Mouse (Mus musculus): ENCODE data around the gene Tns1. TPM values are rescaled to one million over a fixed set of nuclear protein-coding genes. Genes with fewer than 3 reads are reported as not detected.

The Tns1 gene
- polyA plus RNA-seq, 1 experiment from 2014 or later, result 65.4 TPM

DNA sequence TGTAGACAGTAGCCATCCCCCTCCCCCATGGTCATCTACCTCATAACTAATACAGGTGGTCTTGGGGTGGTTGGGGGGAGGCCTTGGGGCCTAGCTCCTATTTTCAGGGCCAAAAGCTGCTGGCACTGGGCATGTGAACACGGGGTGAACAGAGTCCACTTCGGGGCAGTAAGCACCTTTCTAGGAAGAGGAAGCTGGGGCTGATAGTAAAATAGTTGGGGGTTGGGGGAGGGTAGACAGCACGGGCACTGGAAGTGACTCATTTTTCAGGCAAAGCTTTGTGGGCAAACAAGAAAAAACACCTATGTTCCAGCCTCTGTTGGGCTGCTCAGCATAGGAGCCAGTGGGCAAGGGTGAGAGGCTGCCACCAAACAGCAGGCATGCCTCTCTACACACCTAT, 187.7 kb downstream of the Tns1 start:
- no peak for DNase-seq (ENCODE audit: low spot score)
- ATAC-seq (replicated peaks; ENCODE audit: low FRiP score, low read depth), result no peak
- Histone ChIP-seq H3K27ac (peak overlapping the region; percentile 55; the same call in 1 of the 2 replicates), H3K9ac (ENCODE audit: low read depth, low read length) (no peak overlapping the region), H3K36me3 (ENCODE audit: insufficient read depth, low read length) (peaks cover 25% of the 10 kb centered on the region; the same call in 1 of the 2 replicates), H3K4me1 (replicated peaks; ENCODE audit: insufficient read depth, low read length) (peaks cover 15% of the 10 kb centered on the region), H3K4me2 (ENCODE audit: low read length) (no peak overlapping the region), H3K9me3 (replicated peaks; ENCODE audit: low read length) (no peaks in the 10 kb centered on the region), H3K27me3 (ENCODE audit: insufficient read depth, low read length) (no peaks in the 10 kb centered on the region), H3K4me3 (replicated peaks; ENCODE audit: low read depth, low read length) (no peak overlapping the region)
- no peak for TF ChIP-seq CTCF (IDR thresholded peaks at IDR 0.05; ENCODE audit: low read depth)
- WGBS, result 59% methylated on average over 3 of the region's 3 CpGs

DNA sequence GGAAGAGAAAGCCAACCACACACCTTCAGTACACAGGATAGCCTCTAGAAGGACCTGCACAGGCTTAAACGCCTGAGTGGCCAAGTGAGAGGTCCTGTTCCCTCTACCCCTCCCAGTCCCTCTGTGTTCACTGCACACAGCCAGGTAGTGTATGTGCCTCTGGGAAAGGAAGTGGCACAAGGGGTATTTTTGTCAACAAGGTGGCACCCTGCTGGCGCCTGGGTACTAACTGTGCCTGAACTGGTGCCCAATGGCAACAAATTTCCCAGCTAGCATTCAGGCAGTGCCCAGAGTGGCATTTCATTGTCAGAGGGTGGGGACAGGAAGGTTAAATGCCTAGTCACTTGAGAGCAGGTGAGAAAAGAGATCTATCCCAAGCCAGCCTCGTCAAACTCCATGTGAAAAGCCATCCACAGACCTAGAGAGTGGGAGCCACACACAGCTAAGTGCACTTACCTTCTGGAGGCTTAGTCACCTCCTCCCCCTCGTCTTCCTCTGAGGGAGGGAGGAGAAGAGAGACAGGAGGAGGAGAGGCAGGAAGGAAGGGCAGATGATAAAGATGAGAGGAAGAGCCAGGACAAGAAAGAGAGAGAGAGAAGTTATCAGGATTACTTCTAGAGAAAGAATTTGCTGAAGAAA, 188.7 kb downstream of the Tns1 start:
- ATAC-seq (replicated peaks; ENCODE audit: low FRiP score, low read depth), result no peak
- H3K27ac ChIP-seq, result peak overlapping the region; percentile 55
- no peak overlapping the region for H3K4me2 ChIP-seq (ENCODE audit: low read length)
- H3K9ac ChIP-seq (ENCODE audit: low read depth, low read length), result no peak overlapping the region
- DNase-seq (ENCODE audit: low spot score), result no peak
- H3K36me3 ChIP-seq (ENCODE audit: insufficient read depth, low read length), result peaks cover 25% of the 10 kb centered on the region; the same call in 1 of the 2 replicates
- peaks cover 25% of the 10 kb centered on the region for H3K4me1 ChIP-seq (replicated peaks; ENCODE audit: insufficient read depth, low read length)
- no peaks in the 10 kb centered on the region for H3K9me3 ChIP-seq (replicated peaks; ENCODE audit: low read length)
- 54% methylated on average over 4 of the region's 4 CpGs for WGBS
- no peak for TF ChIP-seq CTCF (IDR thresholded peaks at IDR 0.05; ENCODE audit: low read depth)
- H3K27me3 ChIP-seq (ENCODE audit: insufficient read depth, low read length), result no peaks in the 10 kb centered on the region
- no peak overlapping the region for H3K4me3 ChIP-seq (replicated peaks; ENCODE audit: low read depth, low read length)

DNA sequence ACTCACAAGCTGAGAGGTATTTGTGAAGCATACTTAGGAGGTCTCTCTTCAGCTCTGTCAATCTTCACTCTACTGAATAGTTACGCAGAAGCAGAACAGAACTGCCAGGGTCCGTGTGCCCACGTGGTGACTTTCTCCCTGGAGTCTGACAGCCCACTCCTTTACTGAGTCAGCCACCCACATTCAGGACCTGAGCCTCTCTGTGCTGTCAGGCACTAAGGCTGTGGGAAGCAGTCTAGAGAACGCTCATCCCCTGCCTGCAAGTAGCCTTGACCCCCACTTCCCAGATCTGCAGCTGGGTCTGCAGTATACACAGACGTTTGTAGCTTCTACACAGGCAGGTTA, 191.1 kb downstream of the Tns1 start:
- Histone ChIP-seq H3K9ac (ENCODE audit: low read depth, low read length) (no peak overlapping the region), H3K4me3 (replicated peaks; ENCODE audit: low read depth, low read length) (no peak overlapping the region), H3K36me3 (ENCODE audit: insufficient read depth, low read length) (peaks cover 17% of the 10 kb centered on the region; the same call in 1 of the 2 replicates), H3K4me2 (ENCODE audit: low read length) (no peak overlapping the region), H3K4me1 (replicated peaks; ENCODE audit: insufficient read depth, low read length) (peaks cover 46% of the 10 kb centered on the region), H3K9me3 (replicated peaks; ENCODE audit: low read length) (no peaks in the 10 kb centered on the region), H3K27ac (peak overlapping the region; percentile 88), H3K27me3 (ENCODE audit: insufficient read depth, low read length) (no peaks in the 10 kb centered on the region)
- WGBS, result 70% methylated on average over 5 of the region's 5 CpGs
- DNase-seq (ENCODE audit: low spot score) (no peak), ATAC-seq (replicated peaks; ENCODE audit: low FRiP score, low read depth) (no peak)
- no peak for TF ChIP-seq CTCF (IDR thresholded peaks at IDR 0.05; ENCODE audit: low read depth)

DNA sequence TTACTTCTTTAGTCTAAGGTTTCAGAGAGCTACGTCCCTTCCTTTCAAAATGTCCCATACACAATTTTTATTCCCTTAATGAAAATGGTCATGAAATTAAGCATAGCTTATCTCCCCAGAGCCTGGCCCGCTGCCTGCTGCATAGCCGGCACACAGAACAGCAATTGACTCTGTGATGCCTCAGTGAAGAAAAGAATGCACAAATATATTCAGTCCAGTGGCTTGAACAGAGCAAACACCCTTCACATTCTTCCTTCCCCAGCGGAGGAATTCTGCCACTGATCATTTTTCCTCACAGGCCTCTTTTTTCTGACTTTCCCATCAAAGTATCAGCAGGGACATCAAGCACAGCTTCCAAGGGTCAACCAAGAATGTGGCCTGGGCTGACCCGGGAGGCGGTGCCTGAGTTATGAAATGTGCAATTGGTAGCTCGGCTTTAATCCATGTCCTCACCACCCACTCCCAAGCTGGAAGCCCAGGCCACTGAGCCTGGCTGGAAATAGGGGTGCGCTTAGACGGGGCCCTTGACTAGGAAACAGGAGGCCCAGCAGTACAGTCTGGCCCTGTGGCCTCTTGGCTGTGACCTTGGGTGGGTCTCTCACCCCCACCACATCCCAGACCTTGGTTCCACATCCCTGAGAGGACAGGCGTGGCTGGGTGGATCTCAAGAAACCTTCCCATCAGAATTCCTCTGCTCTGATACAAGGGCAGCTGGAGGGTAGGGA, 191.7 kb downstream of the Tns1 start:
- Histone ChIP-seq H3K27me3 (ENCODE audit: insufficient read depth, low read length) (no peaks in the 10 kb centered on the region), H3K4me3 (replicated peaks; ENCODE audit: low read depth, low read length) (no peak overlapping the region), H3K9me3 (replicated peaks; ENCODE audit: low read length) (no peaks in the 10 kb centered on the region), H3K4me1 (replicated peaks; ENCODE audit: insufficient read depth, low read length) (peaks cover 46% of the 10 kb centered on the region), H3K9ac (ENCODE audit: low read depth, low read length) (no peak overlapping the region), H3K4me2 (ENCODE audit: low read length) (no peak overlapping the region), H3K36me3 (ENCODE audit: insufficient read depth, low read length) (peaks cover 17% of the 10 kb centered on the region; the same call in 1 of the 2 replicates), H3K27ac (peak overlapping the region; percentile 88)
- TF ChIP-seq CTCF (IDR thresholded peaks at IDR 0.05; ENCODE audit: low read depth), result no peak
- DNase-seq (ENCODE audit: low spot score), result peak; percentile 57
- ATAC-seq (replicated peaks; ENCODE audit: low FRiP score, low read depth), result no peak
- WGBS, result 56% methylated on average over 10 of the region's 10 CpGs

DNA sequence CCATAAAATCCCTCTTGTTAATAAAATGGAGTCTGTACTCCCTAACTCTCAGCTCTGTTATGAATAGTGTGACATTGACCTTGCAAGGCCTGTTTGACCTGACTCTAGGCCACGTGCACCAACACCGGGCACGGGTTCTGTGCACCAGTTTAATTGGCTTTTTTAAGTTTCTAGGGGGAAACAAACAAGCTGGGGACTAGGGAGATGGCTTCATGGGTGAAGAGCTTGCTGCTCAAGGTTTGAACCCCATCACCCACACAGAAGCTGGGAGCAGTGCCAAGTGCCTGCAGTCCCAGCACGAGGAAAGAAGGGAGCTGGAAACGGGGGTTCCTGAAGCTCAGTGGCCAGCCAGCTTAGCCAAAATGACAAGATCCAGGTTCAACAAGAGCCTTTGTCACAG, 192.4 kb downstream of the Tns1 start:
- Histone ChIP-seq H3K36me3 (ENCODE audit: insufficient read depth, low read length) (peaks cover 23% of the 10 kb centered on the region), H3K9ac (ENCODE audit: low read depth, low read length) (no peak overlapping the region), H3K27ac (peak overlapping the region; percentile 88), H3K9me3 (replicated peaks; ENCODE audit: low read length) (no peaks in the 10 kb centered on the region), H3K4me2 (ENCODE audit: low read length) (no peak overlapping the region), H3K4me1 (replicated peaks; ENCODE audit: insufficient read depth, low read length) (peaks cover 46% of the 10 kb centered on the region), H3K27me3 (ENCODE audit: insufficient read depth, low read length) (no peaks in the 10 kb centered on the region), H3K4me3 (replicated peaks; ENCODE audit: low read depth, low read length) (no peak overlapping the region)
- ATAC-seq (replicated peaks; ENCODE audit: low FRiP score, low read depth), result no peak
- no peak for DNase-seq (ENCODE audit: low spot score)
- 34% methylated on average over 5 of the region's 5 CpGs for WGBS
- no peak for TF ChIP-seq CTCF (IDR thresholded peaks at IDR 0.05; ENCODE audit: low read depth)

DNA sequence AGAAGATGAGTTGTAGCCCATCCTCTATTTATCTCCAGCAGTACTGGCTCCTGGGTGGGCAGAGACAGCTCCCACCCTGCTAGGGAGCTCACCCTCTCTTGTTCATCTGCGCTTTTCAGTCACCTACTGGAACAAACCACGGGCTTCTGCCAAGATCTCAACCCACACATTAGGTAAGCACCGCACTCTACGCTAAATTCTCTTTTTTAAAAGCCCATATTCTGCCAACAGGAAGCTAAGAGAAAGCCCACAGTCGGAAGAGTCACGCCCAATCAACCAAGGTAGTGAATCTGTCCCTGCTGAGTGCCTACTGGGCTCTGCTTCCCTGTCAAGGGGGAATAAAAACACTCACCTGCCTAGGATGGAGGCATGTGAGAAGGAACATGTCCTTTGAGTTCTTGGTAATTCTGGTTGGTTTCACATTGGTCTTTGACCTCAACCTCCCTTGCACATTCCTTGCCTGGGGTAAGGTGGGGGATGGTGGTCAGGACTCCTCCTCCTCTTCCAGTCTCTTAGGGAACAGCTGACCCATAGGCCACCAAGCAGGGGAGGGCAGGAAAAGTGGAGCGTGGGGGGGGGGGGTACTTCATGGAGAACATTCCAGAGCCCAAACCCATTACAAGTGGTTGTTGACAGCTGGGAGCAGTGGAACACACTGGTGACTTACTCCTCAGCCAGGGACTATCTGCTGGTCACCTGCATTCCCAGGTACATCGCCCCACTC, 193.7 kb downstream of the Tns1 start:
- DNase-seq (ENCODE audit: low spot score) (peak; percentile 76), ATAC-seq (replicated peaks; ENCODE audit: low FRiP score, low read depth) (peak; percentile 74)
- TF ChIP-seq CTCF (IDR thresholded peaks at IDR 0.05; ENCODE audit: low read depth), result no peak
- H3K4me3 ChIP-seq (replicated peaks; ENCODE audit: low read depth, low read length), result no peak overlapping the region
- H3K4me2 ChIP-seq (ENCODE audit: low read length), result peak overlapping the region; percentile 25
- 49% methylated on average over 8 of the region's 8 CpGs for WGBS
- H3K9ac ChIP-seq (ENCODE audit: low read depth, low read length), result 0 out of 2 replicates have a peak overlapping the region, but pooled peaks have one; percentile 9
- peak overlapping the region; percentile 94 for H3K27ac ChIP-seq
- peaks cover 46% of the 10 kb centered on the region for H3K4me1 ChIP-seq (replicated peaks; ENCODE audit: insufficient read depth, low read length)
- no peaks in the 10 kb centered on the region for H3K27me3 ChIP-seq (ENCODE audit: insufficient read depth, low read length)
- peaks cover 26% of the 10 kb centered on the region for H3K36me3 ChIP-seq (ENCODE audit: insufficient read depth, low read length)
- H3K9me3 ChIP-seq (replicated peaks; ENCODE audit: low read length), result no peaks in the 10 kb centered on the region

All from kidney, postnatal 0 days (tissue).